Mouse (Mus musculus): Measurements from ENCODE around the gene Ppp1r3d. TPM values are rescaled to one million over a fixed set of nuclear protein-coding genes. Genes with fewer than 3 reads are reported as not detected.
A peak's percentile ranks its signal among the peaks of the same experiment; 100 is the strongest.

Gene Ppp1r3d
- total RNA-seq, 1 experiment = 0.49 TPM

DNA sequence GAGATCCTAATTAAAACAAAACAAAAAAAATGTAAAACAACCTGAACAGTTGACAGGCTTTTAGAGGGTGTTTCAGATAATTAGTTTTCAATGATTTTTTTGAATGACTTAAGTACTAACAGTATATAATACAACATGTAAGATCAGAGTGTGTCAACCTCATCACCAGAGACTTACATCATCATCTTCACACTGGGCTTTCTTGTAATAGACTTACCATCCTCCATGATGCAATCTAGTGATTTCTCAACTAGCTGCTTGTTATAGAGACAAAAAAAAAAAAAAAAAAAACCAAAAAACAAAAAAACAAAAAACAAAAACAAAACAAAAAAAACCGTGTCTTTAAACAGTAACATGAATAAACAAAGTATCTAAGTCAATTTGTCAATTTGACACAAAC, 5.2 kb downstream of the Ppp1r3d start:
- DNase-seq (ENCODE audit: low read depth, low spot score) = no peak
- in situ Hi-C loops (cut with MboI; ENCODE audit: low sequenced_read_pairs in 2 of 2, unreplicated experiment in 2 of 2) = no loop called here
- no peaks in the 10 kb centered on the region for H3K9me3 ChIP-seq (ENCODE audit: control insufficient read depth, insufficient read depth, low read depth, low read length)
- H3K27ac ChIP-seq (ENCODE audit: insufficient read depth, low read depth, low read length, poor library complexity, severe bottlenecking) = no peak overlapping the region
- no peaks in the 10 kb centered on the region; a peak in 1 of 4 replicates for H3K4me1 ChIP-seq (ENCODE audit: control insufficient read depth in 2 of 2, insufficient read depth in 2 of 2, low read length in 2 of 2, poor library complexity in 1 of 2)
- no peak for TF ChIP-seq ZC3H11A (IDR thresholded peaks at IDR 0.05; ENCODE audit: borderline replicate concordance, low read depth, low read length)
- TF ChIP-seq HCFC1 (IDR thresholded peaks at IDR 0.05; ENCODE audit: borderline replicate concordance, insufficient read depth, low read length) = no peak
- no peak for TF ChIP-seq MAFK (IDR thresholded peaks at IDR 0.05; ENCODE audit: insufficient read depth, low read depth, low read length)
- no peak overlapping the region for H3K4me3 ChIP-seq (ENCODE audit: insufficient read depth in 1 of 2, low read depth in 1 of 2, low read length in 2 of 2, poor library complexity in 1 of 2, severe bottlenecking in 1 of 2)
- no peaks in the 10 kb centered on the region for H3K36me3 ChIP-seq (ENCODE audit: control insufficient read depth, insufficient read depth, low read length, poor library complexity, severe bottlenecking)
- H3K9ac ChIP-seq (ENCODE audit: insufficient read depth, low read depth, low read length, poor library complexity, severe bottlenecking) = no peak overlapping the region

DNA sequence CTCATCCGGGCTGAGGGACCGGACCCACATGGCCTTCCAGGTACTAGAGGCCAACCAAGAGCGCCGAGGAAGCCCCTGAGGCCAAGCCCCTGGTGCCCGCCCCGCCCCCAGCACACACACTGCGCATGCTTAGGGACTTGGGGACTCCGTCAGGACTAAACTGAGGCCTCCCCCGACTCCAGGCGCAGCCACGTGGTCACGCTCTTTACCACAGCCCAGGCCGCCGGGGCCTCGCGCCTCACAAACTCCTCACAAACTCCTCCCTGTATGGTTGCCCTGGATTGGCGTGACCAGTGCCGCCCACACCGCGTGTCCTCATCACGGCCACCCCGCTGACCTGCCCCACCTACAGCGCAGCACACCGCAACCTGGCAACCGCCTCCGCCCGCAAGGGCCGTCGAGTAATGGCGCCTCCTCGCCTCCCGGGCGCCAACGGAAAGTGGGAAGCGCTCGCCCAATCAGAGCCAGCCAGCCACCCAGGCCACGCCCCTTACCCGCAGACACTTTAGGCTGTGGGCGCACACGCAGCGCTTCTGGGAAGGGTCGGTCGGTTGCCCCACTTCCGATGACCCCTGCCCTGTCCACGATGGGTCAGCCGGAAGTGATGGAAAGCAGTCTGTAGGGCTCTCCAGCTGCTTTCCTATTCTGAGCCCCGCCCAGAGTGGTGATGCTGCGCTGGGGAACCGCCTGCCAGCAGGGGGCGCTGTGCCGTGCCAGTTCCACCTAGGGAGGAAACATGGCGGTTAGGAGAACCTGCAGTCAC, 7.0 kb downstream of the Ppp1r3d start, which contains the start of gene Sycp2:
Gene Sycp2 (minus strand): TSS at position 633 of the 763 bp plus-strand sequence.
- peak; percentile 39 for DNase-seq (ENCODE audit: low read depth, low spot score)
- H3K9ac ChIP-seq (ENCODE audit: insufficient read depth, low read depth, low read length, poor library complexity, severe bottlenecking) = no peak within 1 kb of the TSS
- no peaks in the 10 kb centered on the region; a peak in 1 of 4 replicates for H3K4me1 ChIP-seq (ENCODE audit: control insufficient read depth in 2 of 2, insufficient read depth in 2 of 2, low read length in 2 of 2, poor library complexity in 1 of 2)
- in situ Hi-C loops (cut with MboI; ENCODE audit: low sequenced_read_pairs in 2 of 2, unreplicated experiment in 2 of 2) = no loop called here
- peak within 1 kb of the TSS; percentile 27 to 50; a peak in 3 of 4 replicates for H3K4me3 ChIP-seq (ENCODE audit: insufficient read depth in 1 of 2, low read depth in 1 of 2, low read length in 2 of 2, poor library complexity in 1 of 2, severe bottlenecking in 1 of 2)
- no peaks in the 10 kb centered on the region for H3K9me3 ChIP-seq (ENCODE audit: control insufficient read depth, insufficient read depth, low read depth, low read length)
- no peak within 1 kb of the TSS for H3K27ac ChIP-seq (ENCODE audit: insufficient read depth, low read depth, low read length, poor library complexity, severe bottlenecking)
- no peak; the same call in 1 of the 2 replicates for TF ChIP-seq HCFC1 (IDR thresholded peaks at IDR 0.05; ENCODE audit: borderline replicate concordance, insufficient read depth, low read length)
- TF ChIP-seq CHD2 (IDR thresholded peaks at IDR 0.05; ENCODE audit: low read depth, low read length) = no peak
- no peak for TF ChIP-seq ZC3H11A (IDR thresholded peaks at IDR 0.05; ENCODE audit: borderline replicate concordance, low read depth, low read length)
- TF ChIP-seq MAFK (IDR thresholded peaks at IDR 0.05; ENCODE audit: insufficient read depth, low read depth, low read length) = no peak
- TF ChIP-seq ZNF384 (IDR thresholded peaks at IDR 0.05; ENCODE audit: low read depth, low read length) = no peak
- no peaks in the 10 kb centered on the region for H3K36me3 ChIP-seq (ENCODE audit: control insufficient read depth, insufficient read depth, low read length, poor library complexity, severe bottlenecking)

Other genes with a start within 250 kb of the Ppp1r3d start
- gene Sycp2, start 6.8 kb downstream of the Ppp1r3d start, total RNA-seq (2012; rRNA removed) = 0.95 and 1.4 TPM in 2 replicates
- gene Fam217b, start 52 bp upstream of the Ppp1r3d start, total RNA-seq (2012; rRNA removed) = 0.74 and 0.76 TPM in 2 replicates
- 0.22 and 0.26 TPM in 2 replicates for gene Cdh26, start 16.1 kb upstream of the Ppp1r3d start, total RNA-seq (2012; rRNA removed)